Mouse (Mus musculus) urinary bladder, postnatal 10 days (tissue): ENCODE measurements around the gene Tmprss7.

Experiments
- DNase-seq: peaks from one replicate; pipeline ENCODE4 v3.0.0; 2022; ENCODE audit warnings: low spot score

Tmprss7 gene

GRCm38 (mm10) chr16:45625342-45625741 lies 68.1 kb downstream of the Tmprss7 start:
- no peak for DNase-seq

GRCm38 (mm10) chr16:45624791-45625190 lies 68.7 kb downstream of the Tmprss7 start:
- DNase-seq: no peak

GRCm38 (mm10) chr16:45623230-45623629 lies 70.2 kb downstream of the Tmprss7 start:
- no peak for DNase-seq

GRCm38 (mm10) chr16:45619751-45620375 lies 73.6 kb downstream of the Tmprss7 start:
- DNase-seq: no peak

GRCm38 (mm10) chr16:45615944-45616343 lies 77.5 kb downstream of the Tmprss7 start:
- no peak for DNase-seq

- no peak for DNase-seq
These were observed 80.2 kb downstream of the Tmprss7 start for GRCm38 (mm10) chr16:45613247-45613646.

- DNase-seq: no peak
These were observed 83.2 kb downstream of the Tmprss7 start, which contains the start of gene Gcsam for GRCm38 (mm10) chr16:45610267-45610666. Gcsam (plus strand) TSS chr16:45610380.

GRCm38 (mm10) chr16:45609300-45609699 lies 84.2 kb downstream of the Tmprss7 start:
- no peak for DNase-seq

GRCm38 (mm10) chr16:45608481-45608954 lies 84.9 kb downstream of the Tmprss7 start:
- no peak for DNase-seq
